Mouse (Mus musculus): ENCODE data around the gene Sipa1l1. TPM values are rescaled to one million over a fixed set of nuclear protein-coding genes. Genes with fewer than 3 reads are reported as not detected.
"Not testable (repeated sequence)": the region's sequence is repeated elsewhere in the genome, so short reads cannot be mapped to it uniquely, and the experiment has no call there.

The Sipa1l1 gene
- polyA plus RNA-seq, 1 experiment = 9.7 TPM

DNA sequence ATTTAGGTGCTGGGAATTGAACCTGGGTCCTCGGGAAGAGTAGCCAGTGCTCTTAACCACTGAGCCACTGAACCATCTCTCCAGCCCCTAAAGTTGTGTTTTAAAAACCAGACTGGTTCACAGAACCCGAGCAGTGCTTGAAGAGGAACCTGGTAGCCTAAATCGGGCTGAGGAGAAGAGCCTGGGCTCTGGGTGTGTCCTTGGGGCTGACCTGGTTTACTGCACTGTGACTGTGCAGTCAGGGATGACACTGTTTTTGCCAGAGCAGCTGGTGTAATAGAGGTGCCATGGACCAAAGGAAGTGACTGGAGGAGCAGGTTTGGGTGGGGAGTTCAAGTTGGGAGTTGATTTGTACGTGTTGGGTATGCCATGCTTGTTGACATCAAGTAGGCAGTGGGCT is 10.5 kb downstream of the Sipa1l1 start:
- Histone ChIP-seq H3ac (ENCODE audit: control insufficient read depth, insufficient read length, low read depth) (no peak overlapping the region), H3K79me2 (ENCODE audit: control insufficient read depth, insufficient read depth) (peaks cover 75% of the 10 kb centered on the region), H3K4me3 (ENCODE audit: insufficient read depth, poor library complexity, severe bottlenecking) (no peak overlapping the region), H3K36me3 (ENCODE audit: control insufficient read depth, insufficient read depth) (no peaks in the 10 kb centered on the region), H3K79me3 (ENCODE audit: low read depth) (peaks cover 14% of the 10 kb centered on the region), H3K27me3 (ENCODE audit: control insufficient read depth, insufficient read depth, insufficient read length) (no peaks in the 10 kb centered on the region)
- TF ChIP-seq MYOD1 (IDR thresholded peaks at IDR 0.05; ENCODE audit: control insufficient read depth, insufficient read length, low read depth) (no peak), CEBPB (IDR thresholded peaks at IDR 0.05; ENCODE audit: low read depth) (no peak), MYOG (IDR thresholded peaks at IDR 0.05; ENCODE audit: control insufficient read depth, extremely low read depth, insufficient read length) (no peak), CTCF (IDR thresholded peaks at IDR 0.05; ENCODE audit: control insufficient read depth, insufficient read depth, insufficient read length) (no peak), MAX (IDR thresholded peaks at IDR 0.05) (no peak), FOSL1 (IDR thresholded peaks at IDR 0.05; ENCODE audit: insufficient read depth, low read length, poor library complexity, severe bottlenecking) (no peak), USF1 (IDR thresholded peaks at IDR 0.05; ENCODE audit: low read depth) (no peak)

DNA sequence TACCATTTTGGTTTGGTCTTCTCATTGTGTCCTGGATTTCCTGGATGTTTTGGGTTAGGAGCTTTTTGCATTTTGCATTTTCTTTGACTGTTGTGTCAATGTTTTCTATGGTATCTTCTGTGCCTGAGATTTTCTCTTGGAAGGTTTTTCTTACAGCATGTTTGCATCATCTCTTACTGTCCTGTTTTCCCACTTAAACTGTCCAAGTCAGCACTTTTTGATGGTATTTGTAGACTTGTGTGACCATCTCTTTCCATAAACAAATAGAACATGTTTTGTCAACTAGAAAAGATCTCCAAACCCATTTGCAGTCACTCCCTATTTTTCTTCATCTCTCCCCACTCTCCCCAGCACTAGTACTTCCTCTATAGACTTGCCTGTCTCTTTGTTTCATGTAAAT is 17.0 kb downstream of the Sipa1l1 start:
- not testable (repeated sequence) for H3K36me3 ChIP-seq (ENCODE audit: control insufficient read depth, insufficient read depth); H3K79me3 ChIP-seq (ENCODE audit: low read depth); H3K4me3 ChIP-seq (ENCODE audit: insufficient read depth, poor library complexity, severe bottlenecking); H3ac ChIP-seq (ENCODE audit: control insufficient read depth, insufficient read length, low read depth); H3K27me3 ChIP-seq (ENCODE audit: control insufficient read depth, insufficient read depth, insufficient read length)
- peaks cover 39% of the 10 kb centered on the region for H3K79me2 ChIP-seq (ENCODE audit: control insufficient read depth, insufficient read depth)

GRCm38 (mm10) chr12:82186740-82187139 is 17.6 kb downstream of the Sipa1l1 start:
- Histone ChIP-seq H3K79me2 (ENCODE audit: control insufficient read depth, insufficient read depth) (peaks cover 37% of the 10 kb centered on the region), H3K36me3 (ENCODE audit: control insufficient read depth, insufficient read depth) (no peaks in the 10 kb centered on the region), H3K79me3 (ENCODE audit: low read depth) (peaks cover 8% of the 10 kb centered on the region), H3K27me3 (ENCODE audit: control insufficient read depth, insufficient read depth, insufficient read length) (no peaks in the 10 kb centered on the region), H3K4me3 (ENCODE audit: insufficient read depth, poor library complexity, severe bottlenecking) (no peak overlapping the region), H3ac (ENCODE audit: control insufficient read depth, insufficient read length, low read depth) (no peak overlapping the region)
- TF ChIP-seq CEBPB (IDR thresholded peaks at IDR 0.05; ENCODE audit: low read depth) (no peak), MAX (IDR thresholded peaks at IDR 0.05) (no peak), FOSL1 (IDR thresholded peaks at IDR 0.05; ENCODE audit: insufficient read depth, low read length, poor library complexity, severe bottlenecking) (no peak), USF1 (IDR thresholded peaks at IDR 0.05; ENCODE audit: low read depth) (no peak), CTCF (IDR thresholded peaks at IDR 0.05; ENCODE audit: control insufficient read depth, insufficient read depth, insufficient read length) (no peak), MYOD1 (IDR thresholded peaks at IDR 0.05; ENCODE audit: control insufficient read depth, insufficient read length, low read depth) (no peak), MYOG (IDR thresholded peaks at IDR 0.05; ENCODE audit: control insufficient read depth, extremely low read depth, insufficient read length) (no peak)

DNA sequence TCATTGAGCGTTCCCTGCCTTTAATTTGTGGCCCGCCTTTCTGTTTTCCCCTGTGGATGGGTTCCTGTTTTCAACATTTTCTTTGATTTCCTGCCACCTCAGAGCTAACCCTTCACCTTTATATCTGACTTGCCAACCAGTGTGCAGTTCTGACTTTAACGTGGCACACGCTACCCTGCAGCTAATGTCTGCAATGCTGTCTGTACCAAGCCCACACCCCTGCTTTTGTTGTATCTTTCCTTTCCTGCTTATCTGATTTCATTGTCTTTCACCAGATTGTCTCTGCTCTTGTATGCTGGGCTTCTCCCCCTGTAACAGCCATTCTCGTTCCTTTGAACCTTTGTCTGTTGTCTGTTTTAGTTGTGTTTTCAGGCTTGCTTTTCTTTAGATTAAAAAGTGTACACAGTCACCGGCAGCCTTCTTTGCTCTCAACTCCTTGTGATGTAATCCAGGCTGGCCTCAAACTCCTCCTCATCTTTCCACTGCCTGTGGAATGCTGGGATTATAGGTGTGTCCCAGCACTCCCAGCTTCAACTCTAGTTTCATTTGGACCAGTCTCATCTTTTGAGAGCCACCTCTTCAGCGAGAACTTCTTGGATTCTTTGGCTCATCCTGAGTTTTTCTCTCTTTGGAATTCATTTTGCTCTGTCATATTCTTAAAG is 18.2 kb downstream of the Sipa1l1 start:
- Histone ChIP-seq H3K4me3 (ENCODE audit: insufficient read depth, poor library complexity, severe bottlenecking) (no peak overlapping the region), H3K27me3 (ENCODE audit: control insufficient read depth, insufficient read depth, insufficient read length) (no peaks in the 10 kb centered on the region), H3K36me3 (ENCODE audit: control insufficient read depth, insufficient read depth) (no peaks in the 10 kb centered on the region), H3K79me2 (ENCODE audit: control insufficient read depth, insufficient read depth) (peaks cover 38% of the 10 kb centered on the region), H3ac (ENCODE audit: control insufficient read depth, insufficient read length, low read depth) (no peak overlapping the region), H3K79me3 (ENCODE audit: low read depth) (peaks cover 6% of the 10 kb centered on the region)
- TF ChIP-seq MYOD1 (IDR thresholded peaks at IDR 0.05; ENCODE audit: control insufficient read depth, insufficient read length, low read depth) (no peak), USF1 (IDR thresholded peaks at IDR 0.05; ENCODE audit: low read depth) (no peak), FOSL1 (IDR thresholded peaks at IDR 0.05; ENCODE audit: insufficient read depth, low read length, poor library complexity, severe bottlenecking) (no peak), CEBPB (IDR thresholded peaks at IDR 0.05; ENCODE audit: low read depth) (no peak), CTCF (IDR thresholded peaks at IDR 0.05; ENCODE audit: control insufficient read depth, insufficient read depth, insufficient read length) (no peak), MYOG (IDR thresholded peaks at IDR 0.05; ENCODE audit: control insufficient read depth, extremely low read depth, insufficient read length) (no peak), MAX (IDR thresholded peaks at IDR 0.05) (no peak)

- no peaks in the 10 kb centered on the region for H3K36me3 ChIP-seq (ENCODE audit: control insufficient read depth, insufficient read depth)
- TF ChIP-seq CTCF (IDR thresholded peaks at IDR 0.05; ENCODE audit: control insufficient read depth, insufficient read depth, insufficient read length) (no peak), FOSL1 (IDR thresholded peaks at IDR 0.05; ENCODE audit: insufficient read depth, low read length, poor library complexity, severe bottlenecking) (no peak), MAX (IDR thresholded peaks at IDR 0.05) (no peak), MYOD1 (IDR thresholded peaks at IDR 0.05; ENCODE audit: control insufficient read depth, insufficient read length, low read depth) (no peak), CEBPB (IDR thresholded peaks at IDR 0.05; ENCODE audit: low read depth) (no peak), USF1 (IDR thresholded peaks at IDR 0.05; ENCODE audit: low read depth) (no peak), MYOG (IDR thresholded peaks at IDR 0.05; ENCODE audit: control insufficient read depth, extremely low read depth, insufficient read length) (no peak)
These were observed 19.4 kb downstream of the Sipa1l1 start for GRCm38 (mm10) chr12:82188321-82189075.

More at GRCm38 (mm10) chr12:82188321-82189075, 19.4 kb downstream of the Sipa1l1 start:
- Histone ChIP-seq H3K4me3 (ENCODE audit: insufficient read depth, poor library complexity, severe bottlenecking) (no peak overlapping the region), H3K79me2 (ENCODE audit: control insufficient read depth, insufficient read depth) (peaks cover 46% of the 10 kb centered on the region), H3K79me3 (ENCODE audit: low read depth) (peaks cover 10% of the 10 kb centered on the region), H3ac (ENCODE audit: control insufficient read depth, insufficient read length, low read depth) (no peak overlapping the region), H3K27me3 (ENCODE audit: control insufficient read depth, insufficient read depth, insufficient read length) (no peaks in the 10 kb centered on the region)
